Mouse (Mus musculus): ENCODE measurements around the gene 3110040N11Rik. TPM values are rescaled to one million over a fixed set of nuclear protein-coding genes. Genes with fewer than 3 reads are reported as not detected.

Gene 3110040N11Rik
- total RNA-seq, 4 experiments from 2014 or later, result 24.6 to 32.7 (median 27.1) TPM

- DNase-seq (ENCODE audit: low spot score in 2 of 2), result no peak
Measured at GRCm38 (mm10) chr7:81738720-81739385, 50.4 kb downstream of the 3110040N11Rik start.

GRCm38 (mm10) chr7:81735300-81736048 lies 53.8 kb downstream of the 3110040N11Rik start:
- DNase-seq (ENCODE audit: low spot score in 2 of 2), result no peak

- no peak for DNase-seq (ENCODE audit: low spot score in 2 of 2)
Measured at GRCm38 (mm10) chr7:81732183-81733089, 56.8 kb downstream of the 3110040N11Rik start.

Other genes starting within 250 kb of the 3110040N11Rik start
- under 1 TPM; 0.19 to 0.57 (median 0.26) TPM for gene Fsd2, start 222.5 kb downstream of the 3110040N11Rik start, total RNA-seq (2022)
- gene Whamm, start 218.2 kb downstream of the 3110040N11Rik start, total RNA-seq (2022), result 10 to 100 TPM; 13.9 to 21.3 (median 18.9) TPM
- gene Homer2, start 82.0 kb downstream of the 3110040N11Rik start, total RNA-seq (2022), result 10 to 100 TPM; 52.0 to 72.2 (median 56.2) TPM
- gene Ramac, start 26.6 kb downstream of the 3110040N11Rik start, total RNA-seq (2022), result 10 to 100 TPM; 78.2 to 89.6 (median 84.4) TPM
- gene Btbd1, start 40.0 kb upstream of the 3110040N11Rik start, total RNA-seq (2022), result 100 to 1,000 TPM; 102 to 123 (median 113) TPM
- gene Gm10160, start 66.3 kb upstream of the 3110040N11Rik start, total RNA-seq (2022), result not detected
- 10 to 100 TPM; 22.3 to 28.4 (median 27.6) TPM for gene Tm6sf1, start 69.5 kb upstream of the 3110040N11Rik start, total RNA-seq (2022)
- 10 to 100 TPM; 77.1 to 89.2 (median 82.9) TPM for gene Hdgfl3, start 145.0 kb upstream of the 3110040N11Rik start, total RNA-seq (2022)
- not detected for gene Bnc1, start 202.8 kb upstream of the 3110040N11Rik start, total RNA-seq (2022)